Mouse (Mus musculus): ENCODE data around the gene Nipal1.
A peak's percentile ranks its signal among the peaks of the same experiment; 100 is the strongest.

Nipal1 gene

GRCm38 (mm10) chr5:72665281-72665680 is 17.7 kb downstream of the Nipal1 start:
- DNase-seq (ENCODE audit: low spot score) = peak; percentile 46

DNA sequence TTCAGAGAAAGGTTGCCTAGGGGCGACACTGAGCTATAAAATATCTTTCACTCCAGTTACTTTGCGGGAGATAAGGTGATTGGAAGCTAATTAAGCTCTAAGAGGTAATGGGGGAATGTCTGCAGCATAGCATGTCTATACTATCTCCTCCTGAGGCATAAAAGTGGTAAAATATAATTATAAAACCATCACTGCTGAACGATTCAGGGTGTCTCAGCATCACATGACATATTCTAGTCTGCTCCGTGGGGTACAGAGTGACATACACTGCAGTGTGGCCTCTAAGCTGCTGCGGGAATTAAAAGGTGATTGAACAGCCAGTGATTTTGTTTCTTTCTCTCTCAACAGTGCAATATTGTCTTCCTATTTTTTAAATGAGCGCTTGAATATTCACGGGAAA is 18.8 kb downstream of the Nipal1 start:
- no peak for DNase-seq (ENCODE audit: low spot score)

DNA sequence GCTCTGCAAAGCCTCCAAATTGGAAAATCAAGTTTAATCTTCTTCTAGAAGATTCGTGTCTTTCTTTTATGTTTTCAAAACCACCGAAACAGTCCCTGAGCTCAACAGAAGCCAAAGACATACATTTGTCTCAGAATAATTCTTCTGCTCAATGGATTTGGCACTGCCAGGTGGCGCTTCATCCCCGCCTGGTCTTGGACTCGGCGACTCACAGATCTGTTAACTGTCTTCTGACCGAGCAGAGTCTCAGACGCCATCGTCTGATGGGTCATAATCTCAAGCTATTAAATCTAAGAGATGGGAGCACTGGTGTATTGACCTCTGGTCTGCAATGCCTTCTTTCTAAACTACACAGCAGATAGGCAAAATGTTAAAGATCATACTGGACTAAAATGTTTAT is 20.8 kb downstream of the Nipal1 start:
- no peak for DNase-seq (ENCODE audit: low spot score)

DNA sequence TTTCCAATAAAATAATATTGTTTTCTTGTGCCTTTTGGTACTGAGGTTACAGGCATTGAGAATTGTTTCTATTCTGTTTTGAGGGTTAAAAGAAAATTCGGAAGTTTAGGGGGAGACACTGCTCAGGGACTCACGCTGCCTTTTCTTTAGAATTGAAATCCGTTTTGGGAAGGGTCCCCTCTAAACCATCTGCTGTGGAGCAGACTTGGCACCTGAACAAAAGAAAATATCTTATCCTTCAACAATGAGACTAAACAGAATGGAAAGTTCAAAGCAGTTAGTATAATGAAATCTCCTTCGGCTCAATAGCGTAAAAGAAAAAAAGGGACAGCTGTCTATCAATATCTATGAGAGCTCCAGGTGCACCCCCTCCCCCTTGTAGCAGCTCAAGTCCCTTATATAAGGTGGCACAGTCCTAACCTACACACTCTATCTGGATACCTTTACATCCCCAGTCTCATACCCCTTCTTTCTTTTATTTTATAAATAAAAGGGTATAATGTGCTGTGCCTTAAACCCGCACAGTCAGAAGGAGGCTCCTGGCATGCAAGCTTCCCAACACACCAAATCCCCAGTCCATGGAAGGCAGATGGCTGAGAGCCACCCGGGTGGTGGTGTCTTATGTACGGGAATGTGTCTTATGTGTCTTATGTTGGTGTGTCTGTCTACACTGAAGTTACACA is 23.6 kb downstream of the Nipal1 start:
- no peak for DNase-seq (ENCODE audit: low spot score)

DNA sequence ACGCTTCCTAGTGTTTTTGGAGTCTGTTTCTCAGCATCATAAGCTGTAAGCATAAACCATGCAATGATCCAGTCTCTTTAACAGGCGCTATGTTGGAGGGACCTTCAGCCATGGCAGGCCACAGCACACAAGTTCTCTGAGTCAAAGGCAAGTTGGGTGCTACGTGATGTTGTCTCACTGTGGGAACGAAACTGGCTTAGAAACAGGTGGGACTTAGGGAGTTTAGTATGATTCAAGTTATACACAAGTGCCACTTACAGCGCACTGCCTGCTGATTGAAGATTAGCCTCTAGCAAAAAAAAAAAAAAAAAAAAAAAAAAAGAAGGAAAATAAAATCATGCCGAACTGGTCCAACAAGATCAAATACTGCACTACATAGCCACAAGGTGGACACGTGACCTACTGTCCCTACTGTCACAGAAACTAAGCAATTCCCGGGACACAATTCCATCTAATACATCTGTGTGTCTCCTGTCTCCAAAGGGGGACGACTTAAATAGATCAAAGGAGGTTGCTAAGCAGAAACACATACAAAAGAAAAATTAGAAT is 27.5 kb downstream of the Nipal1 start:
- no peak for DNase-seq (ENCODE audit: low spot score)

DNA sequence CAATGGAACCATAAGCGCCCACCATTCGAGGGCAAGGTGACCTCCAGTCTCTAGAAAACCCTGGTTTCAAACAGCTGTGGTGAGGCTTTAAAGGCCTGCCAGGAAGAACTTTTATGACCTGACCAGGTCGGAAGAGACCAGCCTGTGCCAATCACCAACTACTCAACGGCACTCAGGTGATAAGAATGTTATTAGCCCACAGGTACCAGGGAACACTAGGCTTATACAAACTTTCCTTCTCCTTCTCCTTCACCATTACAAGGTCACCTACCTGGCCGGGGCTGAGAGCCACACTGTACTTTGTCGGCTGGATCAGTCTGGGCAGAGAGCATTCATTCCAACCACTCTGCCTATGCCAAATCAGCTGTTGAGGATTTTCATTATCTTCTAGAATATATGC is 33.9 kb downstream of the Nipal1 start:
- DNase-seq (ENCODE audit: low spot score) = no peak

GRCm38 (mm10) chr5:72689556-72689955 is 42.0 kb downstream of the Nipal1 start:
- no peak for DNase-seq (ENCODE audit: low spot score)

DNA sequence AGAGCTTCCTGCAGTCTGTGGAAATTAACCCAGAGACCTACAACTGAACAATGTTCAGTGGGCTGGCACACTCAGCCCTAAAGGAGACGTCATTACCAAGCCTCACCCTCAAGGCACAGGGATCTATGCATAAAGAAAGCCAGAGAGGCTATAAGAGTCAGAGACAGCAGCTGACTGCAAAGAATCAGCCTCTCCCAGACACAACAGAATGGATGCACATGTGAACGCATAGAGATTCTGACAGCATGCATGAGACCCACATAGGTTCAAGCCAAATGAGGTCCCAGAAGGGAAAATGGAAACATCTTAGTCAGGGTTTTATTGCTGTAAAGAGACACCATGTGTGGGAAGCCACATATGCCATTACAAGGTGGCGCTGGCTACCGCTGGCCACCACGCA is 42.9 kb downstream of the Nipal1 start:
- DNase-seq (ENCODE audit: low spot score) = no peak

GRCm38 (mm10) chr5:72694684-72695083 is 47.1 kb downstream of the Nipal1 start:
- DNase-seq (ENCODE audit: low spot score) = no peak

DNA sequence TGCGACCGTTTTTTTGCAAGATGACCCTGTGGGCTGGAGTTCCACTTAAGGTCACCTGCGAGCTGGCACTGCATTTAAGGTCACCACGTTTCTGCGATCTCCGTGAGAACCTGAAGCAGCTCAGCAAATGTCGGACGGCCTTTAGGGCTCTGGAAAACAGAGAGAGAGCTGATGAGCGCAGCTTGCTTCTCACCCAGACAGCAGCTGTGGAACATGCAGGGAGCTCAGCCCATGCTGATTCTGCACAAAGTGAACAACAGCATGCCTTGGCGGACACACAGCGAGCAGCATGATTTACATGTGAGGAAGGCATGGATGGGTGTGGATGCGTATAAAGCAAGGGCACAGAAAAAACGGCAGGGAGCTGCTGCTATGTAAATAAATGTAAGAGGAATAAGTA is 48.9 kb downstream of the Nipal1 start:
- DNase-seq (ENCODE audit: low spot score) = no peak

DNA sequence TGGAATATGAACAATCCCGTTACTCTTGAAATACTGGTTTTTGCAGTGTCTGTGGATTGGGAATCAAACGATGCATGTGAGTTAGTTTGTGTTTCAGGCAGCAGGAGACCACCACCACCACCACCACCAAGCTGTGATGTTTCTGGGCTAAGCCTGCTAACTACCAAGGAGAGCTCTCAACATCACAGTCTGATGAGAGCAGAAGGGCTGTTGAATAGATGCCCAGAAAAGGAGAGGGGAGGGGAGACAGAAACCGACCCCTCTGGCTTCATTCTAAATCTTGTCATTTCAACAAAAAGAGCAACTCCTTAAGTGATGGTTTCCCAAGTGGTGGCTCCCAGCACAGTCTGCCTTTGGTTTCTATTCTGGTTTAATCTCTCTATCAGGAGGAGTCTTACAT is 50.7 kb downstream of the Nipal1 start:
- DNase-seq (ENCODE audit: low spot score) = no peak

- DNase-seq (ENCODE audit: low spot score) = no peak
These were observed 51.4 kb downstream of the Nipal1 start for GRCm38 (mm10) chr5:72698818-72699499.

- no peak for DNase-seq (ENCODE audit: low spot score)
These were observed 51.9 kb downstream of the Nipal1 start for GRCm38 (mm10) chr5:72699500-72699818.

DNA sequence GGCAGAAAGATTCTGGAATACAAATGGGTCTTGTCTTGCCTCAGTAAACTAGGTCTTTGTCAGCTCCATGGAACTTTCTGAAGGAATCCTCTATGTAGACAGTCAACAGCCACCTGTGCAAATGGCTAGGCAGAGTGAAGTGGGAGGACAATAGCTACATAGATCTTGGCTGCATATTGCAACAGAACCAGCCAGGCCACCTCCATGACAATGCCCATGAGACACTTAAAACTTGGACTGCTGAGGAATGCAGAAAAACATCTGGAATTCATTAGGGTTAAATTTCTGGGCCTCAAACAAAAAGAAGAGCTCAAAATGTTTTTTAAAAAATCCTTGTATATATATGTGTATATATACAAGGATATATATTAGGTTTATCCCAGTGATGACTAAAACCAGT is 54.6 kb downstream of the Nipal1 start:
- no peak for DNase-seq (ENCODE audit: low spot score)

GRCm38 (mm10) chr5:72706095-72706494 is 58.5 kb downstream of the Nipal1 start:
- DNase-seq (ENCODE audit: low spot score) = no peak

DNA sequence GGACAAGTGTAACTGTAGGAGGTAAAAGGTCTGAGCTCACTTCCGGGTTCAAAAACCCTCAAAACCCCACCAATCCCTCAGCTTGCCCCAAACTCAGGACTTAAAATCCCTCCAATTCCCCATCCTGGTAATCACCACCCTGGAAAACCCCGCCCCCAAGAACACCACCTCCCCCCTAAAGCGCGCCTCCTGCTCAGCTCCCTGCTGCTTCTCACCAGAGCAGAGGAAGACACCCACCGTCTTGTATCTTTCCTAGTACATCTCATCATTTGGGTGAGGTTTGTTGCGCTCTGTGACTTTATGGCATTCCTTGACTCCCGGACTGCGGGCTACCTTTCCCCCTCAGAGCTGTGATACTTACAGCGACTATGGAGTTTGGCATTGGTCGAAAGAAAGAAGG is 59.1 kb downstream of the Nipal1 start:
- no peak for DNase-seq (ENCODE audit: low spot score)

GRCm38 (mm10) chr5:72709451-72709850 is 61.9 kb downstream of the Nipal1 start:
- no peak for DNase-seq (ENCODE audit: low spot score)

- no peak for DNase-seq (ENCODE audit: low spot score)
These were observed 62.4 kb downstream of the Nipal1 start for GRCm38 (mm10) chr5:72709976-72710375.

GRCm38 (mm10) chr5:72710572-72711278 is 63.1 kb downstream of the Nipal1 start:
- peak; percentile 60 for DNase-seq (ENCODE audit: low spot score)

- DNase-seq (ENCODE audit: low spot score) = no peak
These were observed 73.0 kb downstream of the Nipal1 start for GRCm38 (mm10) chr5:72720587-72720986.

Data from urinary bladder, postnatal 25 days (tissue).